Mouse (Mus musculus): Measurements from ENCODE around the gene Glra3. TPM values are rescaled to one million over a fixed set of nuclear protein-coding genes. Genes with fewer than 3 reads are reported as not detected.

Glra3 gene
- polyA plus RNA-seq, 1 experiment from 2014 or later = not detected

DNA sequence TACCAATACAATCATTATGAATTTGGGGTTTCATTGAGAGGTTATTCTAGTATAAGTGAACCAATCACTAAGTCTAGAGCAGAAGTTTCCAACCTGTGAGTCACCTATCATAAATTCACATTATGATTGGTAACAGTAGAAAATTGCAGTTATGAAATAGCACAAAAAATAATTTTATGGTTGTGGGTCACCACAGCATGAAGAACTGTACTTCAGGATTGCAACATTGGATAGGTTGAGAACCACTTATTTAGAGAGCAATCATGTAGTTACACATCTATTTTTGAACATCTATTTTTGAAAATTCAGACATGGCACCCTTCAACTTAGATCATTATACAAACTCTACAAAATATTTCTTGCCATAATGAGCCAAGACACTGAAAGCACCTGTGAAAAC is 143.4 kb downstream of the Glra3 start:
- Histone ChIP-seq H3K9me3 (ENCODE audit: control insufficient read depth, low read length) (no peaks in the 10 kb centered on the region), H3K4me2 (ENCODE audit: low read depth) (no peak overlapping the region), H3K36me3 (ENCODE audit: control insufficient read depth, insufficient read depth, low read length) (no peaks in the 10 kb centered on the region), H3K27ac (ENCODE audit: low read depth, low read length) (no peak overlapping the region), H3K27me3 (ENCODE audit: control insufficient read depth, insufficient read depth, low read length) (no peaks in the 10 kb centered on the region), H3K4me1 (ENCODE audit: control insufficient read depth, insufficient read depth, low read length) (no peaks in the 10 kb centered on the region), H3K9ac (ENCODE audit: low read length) (no peak overlapping the region), H3K4me3 (ENCODE audit: low read depth, low read length) (no peak overlapping the region)
- ATAC-seq (ENCODE audit: insufficient read depth, low FRiP score, low TSS enrichment) = no peak
- DNase-seq (ENCODE audit: low spot score) = no peak

DNA sequence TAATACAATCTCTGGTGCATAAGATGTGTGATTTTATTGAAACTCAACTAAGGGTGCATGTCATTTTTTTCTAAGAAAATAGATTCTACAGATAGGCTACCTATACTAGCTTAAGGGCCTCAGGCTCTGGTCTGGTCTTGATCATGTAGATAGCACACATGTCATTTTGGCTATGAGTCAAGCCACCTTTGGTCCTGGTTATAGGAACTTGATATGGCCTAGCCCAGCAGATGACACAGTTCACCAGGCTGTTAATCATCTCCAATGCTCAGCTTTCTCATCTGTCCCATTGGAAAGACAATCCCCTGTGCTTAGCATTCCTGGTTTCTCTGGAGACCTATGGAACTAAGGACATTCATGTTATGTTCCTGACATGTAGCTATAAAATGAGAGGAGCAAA is 154.1 kb downstream of the Glra3 start:
- Histone ChIP-seq H3K4me2 (ENCODE audit: low read depth) (no peak overlapping the region), H3K27ac (ENCODE audit: low read depth, low read length) (no peak overlapping the region), H3K9me3 (ENCODE audit: control insufficient read depth, low read length) (no peaks in the 10 kb centered on the region), H3K27me3 (ENCODE audit: control insufficient read depth, insufficient read depth, low read length) (no peaks in the 10 kb centered on the region), H3K4me3 (ENCODE audit: low read depth, low read length) (no peak overlapping the region), H3K4me1 (ENCODE audit: control insufficient read depth, insufficient read depth, low read length) (no peaks in the 10 kb centered on the region), H3K9ac (ENCODE audit: low read length) (no peak overlapping the region), H3K36me3 (ENCODE audit: control insufficient read depth, insufficient read depth, low read length) (no peaks in the 10 kb centered on the region)
- no peak for DNase-seq (ENCODE audit: low spot score)
- no peak for ATAC-seq (ENCODE audit: insufficient read depth, low FRiP score, low TSS enrichment)

DNA sequence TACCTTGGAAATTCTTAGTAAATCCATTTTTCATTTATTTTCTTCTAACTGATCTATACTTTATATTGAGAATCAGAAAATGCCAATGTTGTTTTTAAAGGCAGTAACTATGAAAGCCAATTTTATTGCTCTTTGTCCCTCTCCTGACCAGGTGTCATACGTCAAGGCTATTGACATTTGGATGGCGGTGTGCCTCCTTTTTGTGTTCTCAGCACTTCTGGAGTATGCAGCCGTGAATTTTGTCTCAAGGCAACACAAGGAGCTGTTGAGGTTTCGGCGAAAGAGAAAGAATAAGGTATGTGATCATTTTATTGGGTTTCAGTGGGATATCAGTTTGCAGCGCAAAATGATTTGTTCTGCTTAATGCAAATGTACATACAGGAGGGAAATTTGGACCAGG is 170.0 kb downstream of the Glra3 start:
- H3K27me3 ChIP-seq (ENCODE audit: control insufficient read depth, insufficient read depth, low read length) = no peaks in the 10 kb centered on the region
- 87% methylated on average over 6 of the region's 6 CpGs for WGBS

DNA sequence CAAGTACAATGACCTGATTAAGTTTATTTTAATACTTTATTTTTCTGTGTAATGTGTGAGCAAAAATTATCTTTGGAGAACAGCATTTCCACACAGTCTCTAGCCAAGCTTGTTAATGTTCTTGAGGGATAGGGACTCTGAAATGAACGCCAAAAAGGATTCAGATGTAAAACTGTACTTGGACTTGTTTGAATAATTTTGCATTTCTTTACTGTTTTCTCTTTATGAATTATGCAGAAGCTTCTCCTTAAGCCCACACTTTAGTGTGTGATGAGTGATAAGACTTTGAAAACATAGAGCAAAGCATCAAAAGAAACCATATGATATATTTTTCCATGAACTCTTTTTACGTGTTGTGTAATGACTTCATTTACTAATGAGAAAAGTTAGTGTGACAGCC is 189.1 kb downstream of the Glra3 start:
- H3K4me1 ChIP-seq (ENCODE audit: control insufficient read depth, insufficient read depth, low read length) = no peaks in the 10 kb centered on the region
- no peak overlapping the region for H3K4me3 ChIP-seq (ENCODE audit: low read depth, low read length)
- H3K36me3 ChIP-seq (ENCODE audit: control insufficient read depth, insufficient read depth, low read length) = no peaks in the 10 kb centered on the region
- no peak overlapping the region for H3K9ac ChIP-seq (ENCODE audit: low read length)
- ATAC-seq (ENCODE audit: insufficient read depth, low FRiP score, low TSS enrichment) (no peak), DNase-seq (ENCODE audit: low spot score) (no peak)
- no peaks in the 10 kb centered on the region for H3K9me3 ChIP-seq (ENCODE audit: control insufficient read depth, low read length)
- no peaks in the 10 kb centered on the region for H3K27me3 ChIP-seq (ENCODE audit: control insufficient read depth, insufficient read depth, low read length)
- no peak overlapping the region for H3K4me2 ChIP-seq (ENCODE audit: low read depth)
- 81% methylated on average over 2 of the region's 2 CpGs for WGBS
- no peak overlapping the region for H3K27ac ChIP-seq (ENCODE audit: low read depth, low read length)

More for the DNA sequence above, 170.0 kb downstream of the Glra3 start:
- H3K4me1 ChIP-seq (ENCODE audit: control insufficient read depth, insufficient read depth, low read length) = no peaks in the 10 kb centered on the region
- ATAC-seq (ENCODE audit: insufficient read depth, low FRiP score, low TSS enrichment) (no peak), DNase-seq (ENCODE audit: low spot score) (no peak)
- no peak overlapping the region for H3K4me2 ChIP-seq (ENCODE audit: low read depth)
- no peak overlapping the region for H3K27ac ChIP-seq (ENCODE audit: low read depth, low read length)
- H3K36me3 ChIP-seq (ENCODE audit: control insufficient read depth, insufficient read depth, low read length) = no peaks in the 10 kb centered on the region
- no peak overlapping the region for H3K4me3 ChIP-seq (ENCODE audit: low read depth, low read length)
- no peak overlapping the region for H3K9ac ChIP-seq (ENCODE audit: low read length)
- no peaks in the 10 kb centered on the region for H3K9me3 ChIP-seq (ENCODE audit: control insufficient read depth, low read length)

- WGBS = 86% methylated on average over 1 of the region's 1 CpGs
These were observed 210.4 kb downstream of the Glra3 start for GRCm38 (mm10) chr8:56150697-56151096.

GRCm38 (mm10) chr8:56151574-56151973 is 211.3 kb downstream of the Glra3 start:
- DNase-seq (ENCODE audit: low spot score) = no peak
- no peaks in the 10 kb centered on the region for H3K4me1 ChIP-seq (ENCODE audit: control insufficient read depth, insufficient read depth, low read length)
- no peak overlapping the region for H3K4me3 ChIP-seq (ENCODE audit: low read depth, low read length)
- H3K36me3 ChIP-seq (ENCODE audit: control insufficient read depth, insufficient read depth, low read length) = no peaks in the 10 kb centered on the region
- H3K4me2 ChIP-seq (ENCODE audit: low read depth) = no peak overlapping the region
- no peaks in the 10 kb centered on the region for H3K9me3 ChIP-seq (ENCODE audit: control insufficient read depth, low read length)
- no peaks in the 10 kb centered on the region for H3K27me3 ChIP-seq (ENCODE audit: control insufficient read depth, insufficient read depth, low read length)
- no peak overlapping the region for H3K9ac ChIP-seq (ENCODE audit: low read length)
- ATAC-seq (ENCODE audit: insufficient read depth, low FRiP score, low TSS enrichment) = no peak
- no peak overlapping the region for H3K27ac ChIP-seq (ENCODE audit: low read depth, low read length)
- 88% methylated on average over 5 of the region's 5 CpGs for WGBS

More at GRCm38 (mm10) chr8:56150697-56151096, 210.4 kb downstream of the Glra3 start:
- H3K4me3 ChIP-seq (ENCODE audit: low read depth, low read length) = no peak overlapping the region
- H3K4me1 ChIP-seq (ENCODE audit: control insufficient read depth, insufficient read depth, low read length) = no peaks in the 10 kb centered on the region
- H3K27me3 ChIP-seq (ENCODE audit: control insufficient read depth, insufficient read depth, low read length) = no peaks in the 10 kb centered on the region
- H3K27ac ChIP-seq (ENCODE audit: low read depth, low read length) = no peak overlapping the region
- no peak overlapping the region for H3K4me2 ChIP-seq (ENCODE audit: low read depth)
- ATAC-seq (ENCODE audit: insufficient read depth, low FRiP score, low TSS enrichment) (no peak), DNase-seq (ENCODE audit: low spot score) (no peak)
- no peaks in the 10 kb centered on the region for H3K36me3 ChIP-seq (ENCODE audit: control insufficient read depth, insufficient read depth, low read length)
- H3K9me3 ChIP-seq (ENCODE audit: control insufficient read depth, low read length) = no peaks in the 10 kb centered on the region
- no peak overlapping the region for H3K9ac ChIP-seq (ENCODE audit: low read length)

GRCm38 (mm10) chr8:56158966-56159365 is 218.7 kb downstream of the Glra3 start:
- Histone ChIP-seq H3K27ac (ENCODE audit: low read depth, low read length) (no peak overlapping the region), H3K4me3 (ENCODE audit: low read depth, low read length) (no peak overlapping the region), H3K9ac (ENCODE audit: low read length) (no peak overlapping the region), H3K4me2 (ENCODE audit: low read depth) (no peak overlapping the region), H3K36me3 (ENCODE audit: control insufficient read depth, insufficient read depth, low read length) (no peaks in the 10 kb centered on the region), H3K27me3 (ENCODE audit: control insufficient read depth, insufficient read depth, low read length) (no peaks in the 10 kb centered on the region), H3K9me3 (ENCODE audit: control insufficient read depth, low read length) (no peaks in the 10 kb centered on the region), H3K4me1 (ENCODE audit: control insufficient read depth, insufficient read depth, low read length) (no peaks in the 10 kb centered on the region)
- ATAC-seq (ENCODE audit: insufficient read depth, low FRiP score, low TSS enrichment) = no peak
- 50% methylated on average over 2 of the region's 2 CpGs for WGBS
- no peak for DNase-seq (ENCODE audit: low spot score)

Other genes with a start within 250 kb of the Glra3 start
- not detected in 2 replicates for gene Adam29, start 33.5 kb upstream of the Glra3 start, polyA plus RNA-seq (2014; fragmentation: Nextera tagmentation; extraction: Ambion mirVana)

Data from neural tube, embryonic 11.5 days (tissue).